Mouse (Mus musculus) heart, adult 2 months (tissue): ENCODE measurements around the gene Cwf19l1. TPM values are rescaled to one million over a fixed set of nuclear protein-coding genes. Genes with fewer than 3 reads are reported as not detected.

Experiments
- DNase-seq, 2 experiments: peaks; one replicate each; pipeline ENCODE4 v3.0.0; 2021
- H3K27ac ChIP-seq: fragments of 200-600 bp; 2 replicates; pipeline ENCODE4 v1.8.1; 2022
- H3K27me3 ChIP-seq: fragments of 200-500 bp; 2 replicates; pipeline ENCODE4 v1.6.1; 2012; ENCODE audit warnings: mild to moderate bottlenecking, low read length, inconsistent platforms, mixed read lengths; ENCODE audit not compliant: control insufficient read depth, insufficient read depth
- H3K36me3 ChIP-seq: fragments of 200-500 bp; 2 replicates; pipeline ENCODE4 v1.6.1; 2012; ENCODE audit warnings: low read length, inconsistent platforms; ENCODE audit not compliant: control insufficient read depth, insufficient read depth
- H3K4me1 ChIP-seq: fragments of 200-500 bp; 2 replicates; pipeline ENCODE4 v1.6.1; 2011; ENCODE audit warnings: low read length; ENCODE audit not compliant: control insufficient read depth, insufficient read depth
- H3K4me3 ChIP-seq: fragments of 200-600 bp; 2 replicates; pipeline ENCODE4 v1.8.1; 2022
- H3K79me2 ChIP-seq: fragments of 200-500 bp; replicated peaks from 2 replicates; pipeline ENCODE4 v1.6.1; 2012; ENCODE audit warnings: mild to moderate bottlenecking, inconsistent platforms, low read length, moderate library complexity, mixed read lengths; ENCODE audit not compliant: control insufficient read depth, insufficient read depth
- H3K9ac ChIP-seq: fragments of 200-500 bp; 2 replicates; pipeline ENCODE4 v1.6.1; 2012; ENCODE audit warnings: low read depth, mild to moderate bottlenecking, control low read depth, inconsistent platforms, low read length, mixed read lengths
- CTCF ChIP-seq: fragments of 200-600 bp; IDR thresholded peaks from 2 replicates; pipeline ENCODE4 v1.8.1; 2022; ENCODE audit warnings: antibody characterized with exemption, mild to moderate bottlenecking, moderate library complexity
- EP300 ChIP-seq: fragments of 200-500 bp; IDR thresholded peaks from 2 replicates; pipeline ENCODE4 v1.6.1; 2011; ENCODE audit warnings: low read depth, low read length, control low read depth; ENCODE audit not compliant: insufficient read depth
- POLR2A ChIP-seq: fragments of 200-500 bp; IDR thresholded peaks from 2 replicates; pipeline ENCODE4 v1.6.1; 2011; ENCODE audit warnings: mild to moderate bottlenecking, low read depth, low read length, control low read depth; ENCODE audit not compliant: insufficient read depth
- WGBS: fragments of 180-500 bp; shearing (Covaris S2); methylation state at CpG from one replicate; pipeline ENCODE4 v1.1.7; 2018; 5-methylcytosine and 5-hydroxymethylcytosine counted together
- intact Hi-C: fragments of 180-260 bp; cut with DNase I; formaldehyde crosslinking; loops from one replicate; pipeline ENCODE4 v1.15.1; 2025
- polyA plus RNA-seq: library from polyadenylated mRNA; depleted of rRNA; stranded (reverse); fragments of >200 nt; gene quantifications from 2 replicates; pipeline ENCODE4 v1.2.3, GENCODE M21; 2012
- total RNA-seq, 2 experiments: library from RNA; stranded (reverse); gene quantifications; 2 replicates each; pipeline ENCODE4 v1.2.3; 2021

Gene Cwf19l1
- total and polyA plus RNA-seq, 3 experiments, result 5.5 to 9.5 (median 8.0) TPM

DNA sequence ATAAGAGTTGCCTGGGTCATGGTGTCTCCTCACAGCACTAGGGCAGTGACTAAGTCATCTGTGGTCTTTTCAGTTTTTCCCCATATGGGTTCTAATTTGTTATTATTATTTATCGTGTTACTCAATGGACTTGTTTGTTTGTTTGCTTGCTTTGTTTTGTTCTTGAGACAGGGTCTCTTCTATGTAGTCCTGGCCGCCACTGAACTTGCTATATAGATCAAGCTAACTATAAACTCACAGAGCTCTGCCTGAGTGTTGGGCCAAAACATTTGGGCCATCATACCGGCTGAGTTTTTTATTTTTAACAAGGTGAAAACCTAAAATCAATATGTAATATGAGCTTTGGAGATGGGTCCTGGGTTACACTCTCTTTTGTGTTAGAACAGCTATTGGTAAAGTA lies 23.7 kb upstream of the Cwf19l1 start:
- H3K9ac ChIP-seq, result no peak overlapping the region
- no peak overlapping the region for H3K27ac ChIP-seq
- 78% methylated on average over 3 of the region's 3 CpGs for WGBS
- no peaks in the 10 kb centered on the region for H3K36me3 ChIP-seq
- no peaks in the 10 kb centered on the region for H3K4me1 ChIP-seq
- no peaks in the 10 kb centered on the region for H3K79me2 ChIP-seq
- no peak overlapping the region for H3K4me3 ChIP-seq
- intact Hi-C loops, result no loop called here
- H3K27me3 ChIP-seq, result peaks cover 2% of the 10 kb centered on the region; the same call in 1 of the 2 replicates
- TF ChIP-seq EP300 (no peak), POLR2A (no peak), CTCF (no peak)
- DNase-seq, result no peak

DNA sequence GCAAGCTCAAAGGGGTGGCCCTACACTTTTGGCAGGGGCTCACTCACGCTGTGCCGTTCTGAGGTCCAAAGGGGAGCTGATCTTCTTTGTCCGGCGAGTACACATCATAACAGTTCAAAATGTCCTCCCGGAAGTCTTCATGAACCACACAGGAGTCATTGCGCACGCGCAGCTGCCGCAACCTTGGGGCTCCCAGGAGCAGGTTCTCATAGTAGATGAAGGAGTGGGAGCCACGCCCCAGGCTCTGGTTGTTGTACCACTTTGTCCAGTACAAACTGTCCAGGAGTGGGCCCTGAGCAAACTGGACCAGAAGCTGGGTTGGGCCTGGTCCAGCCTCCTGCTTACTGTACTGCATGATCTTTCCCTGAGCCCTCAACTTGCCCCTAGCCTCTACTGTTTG lies 21.3 kb upstream of the Cwf19l1 start:
- H3K79me2 ChIP-seq, result no peaks in the 10 kb centered on the region
- H3K4me3 ChIP-seq, result no peak overlapping the region
- TF ChIP-seq CTCF, result no peak
- TF ChIP-seq POLR2A, result no peak
- no peak for TF ChIP-seq EP300
- H3K4me1 ChIP-seq, result no peaks in the 10 kb centered on the region
- no peak overlapping the region for H3K27ac ChIP-seq
- H3K27me3 ChIP-seq, result peaks cover 2% of the 10 kb centered on the region; the same call in 1 of the 2 replicates
- 85% methylated on average over 10 of the region's 10 CpGs for WGBS
- H3K9ac ChIP-seq, result no peak overlapping the region
- no peak for DNase-seq
- H3K36me3 ChIP-seq, result no peaks in the 10 kb centered on the region
- intact Hi-C loops, result no loop called here

DNA sequence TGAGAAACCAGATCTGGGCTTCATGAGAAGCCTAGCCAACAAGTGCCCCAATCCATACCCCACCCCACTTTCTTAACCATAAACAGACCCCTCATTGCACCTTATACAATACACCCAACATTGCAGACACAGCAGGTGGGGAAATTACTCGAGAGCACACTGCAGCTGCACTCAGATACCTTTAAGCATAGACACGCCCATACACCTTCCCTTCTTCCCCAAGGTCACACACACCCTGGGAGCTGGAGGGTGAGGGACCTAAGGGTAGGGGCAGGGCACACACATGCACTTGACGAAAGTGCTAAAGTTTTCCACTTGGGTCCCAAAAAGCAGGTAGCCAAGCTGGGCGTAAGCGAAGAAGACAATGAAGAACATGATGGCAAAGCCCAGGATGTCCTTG lies 18.1 kb upstream of the Cwf19l1 start:
- Histone ChIP-seq H3K4me1 (no peaks in the 10 kb centered on the region), H3K9ac (no peak overlapping the region), H3K27ac (no peak overlapping the region), H3K36me3 (no peaks in the 10 kb centered on the region), H3K27me3 (peaks cover 2% of the 10 kb centered on the region; the same call in 1 of the 2 replicates), H3K4me3 (no peak overlapping the region), H3K79me2 (no peaks in the 10 kb centered on the region)
- no peak for DNase-seq
- TF ChIP-seq CTCF (no peak), EP300 (no peak), POLR2A (no peak)
- intact Hi-C loops, result no loop called here
- WGBS, result 72% methylated on average over 5 of the region's 5 CpGs

DNA sequence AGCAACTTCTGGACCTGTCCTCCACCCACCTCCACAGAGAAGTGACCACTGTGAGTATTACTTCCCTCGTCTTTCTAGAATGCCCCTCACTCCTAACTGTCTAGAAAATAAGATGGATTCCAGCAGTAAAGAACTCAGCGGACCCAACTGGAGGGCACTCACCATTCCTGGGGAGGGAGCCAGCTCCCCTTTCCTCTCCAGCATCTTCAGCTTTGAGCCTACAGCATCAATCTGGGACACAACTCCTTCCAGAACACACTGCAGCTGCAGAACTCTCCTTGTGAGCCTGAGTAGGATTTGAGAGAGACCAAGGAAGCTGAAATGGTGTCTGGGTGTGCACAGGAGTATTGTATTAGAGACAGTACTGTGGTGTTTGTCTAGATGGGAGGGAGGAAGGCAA lies 13.3 kb upstream of the Cwf19l1 start:
- Histone ChIP-seq H3K4me1 (peaks cover 4% of the 10 kb centered on the region), H3K27me3 (no peaks in the 10 kb centered on the region), H3K9ac (no peak overlapping the region), H3K79me2 (no peaks in the 10 kb centered on the region), H3K36me3 (no peaks in the 10 kb centered on the region), H3K27ac (no peak overlapping the region), H3K4me3 (no peak overlapping the region)
- no peak for DNase-seq
- 65% methylated on average over 2 of the region's 2 CpGs for WGBS
- TF ChIP-seq POLR2A (no peak), CTCF (no peak)
- intact Hi-C loops, result no loop called here

GRCm38 (mm10) chr19:44148345-44148744 lies 12.7 kb upstream of the Cwf19l1 start:
- Histone ChIP-seq H3K4me3 (no peak overlapping the region), H3K4me1 (peaks cover 4% of the 10 kb centered on the region), H3K9ac (no peak overlapping the region), H3K79me2 (no peaks in the 10 kb centered on the region), H3K27me3 (no peaks in the 10 kb centered on the region), H3K36me3 (no peaks in the 10 kb centered on the region), H3K27ac (no peak overlapping the region)
- 32% methylated on average over 2 of the region's 2 CpGs for WGBS
- no peak for DNase-seq
- intact Hi-C loops, result no loop called here
- TF ChIP-seq POLR2A (no peak), EP300 (no peak), CTCF (peak; percentile 33)

DNA sequence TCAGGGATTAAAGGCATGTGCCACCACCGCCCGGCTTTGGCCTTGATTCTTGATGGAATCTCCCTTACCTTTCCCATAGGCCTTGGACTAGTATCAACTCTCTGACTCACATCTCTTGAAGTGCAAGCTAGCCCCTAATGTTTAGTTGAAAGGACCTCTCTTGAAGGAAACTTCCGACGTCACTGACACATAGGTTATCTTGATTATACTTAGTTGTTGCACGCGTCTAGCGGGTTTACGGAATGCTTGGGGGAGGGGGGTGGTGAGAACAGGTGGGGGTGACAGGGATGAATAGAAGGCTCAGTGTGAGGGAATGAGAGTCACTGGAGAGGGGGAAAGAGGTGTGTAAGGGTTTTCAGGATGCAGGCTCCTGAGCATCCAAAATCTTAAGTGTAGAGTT lies 11.3 kb upstream of the Cwf19l1 start:
- Histone ChIP-seq H3K79me2 (no peaks in the 10 kb centered on the region), H3K27me3 (no peaks in the 10 kb centered on the region), H3K4me3 (no peak overlapping the region), H3K4me1 (peaks cover 4% of the 10 kb centered on the region), H3K36me3 (no peaks in the 10 kb centered on the region), H3K27ac (no peak overlapping the region; the same call in 1 of the 2 replicates), H3K9ac (no peak overlapping the region)
- 95% methylated on average over 8 of the region's 8 CpGs for WGBS
- no peak for TF ChIP-seq POLR2A
- no peak for TF ChIP-seq EP300
- TF ChIP-seq CTCF, result no peak
- no peak for DNase-seq
- intact Hi-C loops, result no loop called here

GRCm38 (mm10) chr19:44146568-44146879 lies 10.8 kb upstream of the Cwf19l1 start:
- intact Hi-C loops, result no loop called here
- Histone ChIP-seq H3K4me1 (peaks cover 4% of the 10 kb centered on the region), H3K27ac (peak overlapping the region; percentile 68), H3K4me3 (peak overlapping the region; percentile 77), H3K9ac (peak overlapping the region; percentile 61), H3K36me3 (no peaks in the 10 kb centered on the region), H3K27me3 (no peaks in the 10 kb centered on the region), H3K79me2 (no peaks in the 10 kb centered on the region)
- no peak for DNase-seq
- TF ChIP-seq EP300 (no peak), POLR2A (no peak), CTCF (no peak)
- 56% methylated on average over 9 of the region's 9 CpGs for WGBS
